In genomic region chr10:78364106-78364505, GRCm38 (mm10) we compare ENCODE assay signal across 20 mouse cellular contexts. TPM values are rescaled to one million over a fixed set of nuclear protein-coding genes. Genes with fewer than 3 reads are reported as not detected.
DNase-seq lines count a peak whose midpoint lies in the region; ATAC-seq lines count a peak whose summit lies in the region.
"Had no signal": no experiment of that assay in that cellular context is flagged by ENCODE, and none has a peak within 500 bp of the region (broad histone marks: within the 10 kb centered on the region; RNA-seq: fewer than 3 reads in every experiment).

No protein-coding gene starts in this region.

- H3K9ac ChIP-seq in hindbrain, embryonic 14.5 days, result no peak overlapping the region
- H3K9ac ChIP-seq: embryonic facial prominence, embryonic 13.5 days; forebrain, postnatal 0 days; liver, postnatal 0 days had no signal

- no peaks in the 10 kb centered on the region for H3K4me1 ChIP-seq in hindbrain, embryonic 14.5 days (replicated peaks; ENCODE audit: control insufficient read depth, insufficient read depth, low read length)

- H3K9me3 ChIP-seq in hindbrain, embryonic 14.5 days (ENCODE audit: control insufficient read depth, low read length), result no peaks in the 10 kb centered on the region
- H3K9me3 ChIP-seq: embryonic facial prominence, embryonic 13.5 days had no signal

- no peaks in the 10 kb centered on the region for H3K27me3 ChIP-seq in hindbrain, embryonic 14.5 days (ENCODE audit: control insufficient read depth, insufficient read depth, low read length)
- H3K27me3 ChIP-seq: embryonic facial prominence, embryonic 13.5 days had no signal

- no peak overlapping the region for H3K4me2 ChIP-seq in hindbrain, embryonic 14.5 days (replicated peaks)
- H3K4me2 ChIP-seq: embryonic facial prominence, embryonic 13.5 days had no signal

- no peak overlapping the region for H3K4me3 ChIP-seq in hindbrain, embryonic 14.5 days (replicated peaks; ENCODE audit: low read length)
- H3K4me3 ChIP-seq: embryonic facial prominence, embryonic 13.5 days; gastrocnemius, adult 2 months had no signal

- 91% methylated on average over 2 of the region's 2 CpGs for WGBS in hindbrain, embryonic 14.5 days

- ATAC-seq in common myeloid progenitor, adult 5-6 weeks (replicated peaks; ENCODE audit: low read depth, poor library complexity, severe bottlenecking), result peak; percentile 83
- ATAC-seq in megakaryocyte progenitor cell, adult 5-6 weeks (replicated peaks; ENCODE audit: poor library complexity), result peak; percentile 78
- no peak for ATAC-seq in hindbrain, embryonic 14.5 days (ENCODE audit: low FRiP score)
- ATAC-seq: CD4-positive, CD25-positive, alpha-beta regulatory T cell, adult 4 months; forebrain, postnatal 0 days; hindbrain, embryonic 16.5 days; liver, postnatal 0 days had no signal

- H3K36me3 ChIP-seq in hindbrain, embryonic 14.5 days (replicated peaks; ENCODE audit: control insufficient read depth, insufficient read depth), result no peaks in the 10 kb centered on the region
- H3K36me3 ChIP-seq: embryonic facial prominence, embryonic 13.5 days had no signal

- DNase-seq in spleen, postnatal 36 days (ENCODE audit: low spot score in 2 of 2), result peak; percentile 45 to 56
- no peak for DNase-seq in spleen, postnatal 10 days (ENCODE audit: low spot score in 2 of 2)
- no peak for DNase-seq in layer of hippocampus, postnatal 36 days
- no peak for DNase-seq in kidney, postnatal 10 days
- no peak for DNase-seq in hindbrain, embryonic 14.5 days (ENCODE audit: low spot score)
- DNase-seq: adrenal gland, adult 8-10 months; cerebellum, adult 11-12 months; forebrain, postnatal 0 days; gastrocnemius, adult 2 months; heart, postnatal 10 days; kidney, adult 11 months; kidney, postnatal 14 days; liver, postnatal 0 days; right cerebral cortex, postnatal 25 days; thymus, postnatal 4 days had no signal

- H3K27ac ChIP-seq in hindbrain, embryonic 14.5 days, result no peak overlapping the region
- H3K27ac ChIP-seq: embryonic facial prominence, embryonic 13.5 days; gastrocnemius, adult 2 months had no signal

RNA-seq across cellular contexts. Expression of gene Agpat3, which starts 11.8 kb away (rescaled TPM):
- 8.2 and 12.7 TPM in 2 replicates for total RNA-seq in common myeloid progenitor, adult 5-6 weeks (2017)
- total RNA-seq in megakaryocyte progenitor cell, adult 5-6 weeks (2015), result 2.7 and 3.1 TPM in 2 replicates
- 1.8 and 4.1 TPM in 2 replicates for total RNA-seq in megakaryocyte progenitor cell, adult 5-6 weeks (2017)
- 100 to 1,000 TPM; 207 to 225 TPM for total RNA-seq in layer of hippocampus, postnatal 36 days (2021)
- polyA plus RNA-seq in hindbrain, embryonic 14.5 days (2014; fragmentation: Nextera tagmentation; extraction: Ambion mirVana), result 80.3 and 81.5 TPM in 2 replicates

RNA-seq across cellular contexts. Expression of gene Rrp1, which starts 48.7 kb away (rescaled TPM):
- total RNA-seq in common myeloid progenitor, adult 5-6 weeks (2017), result 393 and 414 TPM in 2 replicates
- total RNA-seq in megakaryocyte progenitor cell, adult 5-6 weeks (2015), result 56.7 and 60.6 TPM in 2 replicates
- total RNA-seq in megakaryocyte progenitor cell, adult 5-6 weeks (2017), result 336 and 416 TPM in 2 replicates
- 100 to 1,000 TPM; 337 to 355 TPM for total RNA-seq in layer of hippocampus, postnatal 36 days (2021)
- polyA plus RNA-seq in hindbrain, embryonic 14.5 days (2014; fragmentation: Nextera tagmentation; extraction: Ambion mirVana), result 324 and 336 TPM in 2 replicates

Comparison
In these comparisons a context has a peak if more than half of its experiments do, and no peak if none do; other contexts are left out.
1. DNase-seq: peak in spleen, postnatal 36 days (2 of 2); none in spleen, postnatal 10 days (0 of 2), layer of hippocampus, postnatal 36 days (0 of 2), kidney, postnatal 10 days (single experiment) and hindbrain, embryonic 14.5 days (single experiment).
2. RNA of gene Agpat3, which starts 11.8 kb away (total RNA-seq): 207 to 225 TPM in layer of hippocampus, postnatal 36 days; 8.2 to 12.7 TPM in common myeloid progenitor, adult 5-6 weeks and 1.8 to 4.1 TPM in megakaryocyte progenitor cell, adult 5-6 weeks; every median in the first group is over 10 times any median in the second.